Mouse (Mus musculus) liver, adult 10 weeks (tissue): Measurements from ENCODE around the gene Rims1. TPM values are rescaled to one million over a fixed set of nuclear protein-coding genes. Genes with fewer than 3 reads are reported as not detected.

Experiments
- polyA plus RNA-seq: library from polyadenylated mRNA; stranded (reverse); fragments of 350-450 nt; fragmentation: Illumina TruSeq; extraction: RNeasy Lipid Tissue Mini Kit (QIAGEN cat#74804); gene quantifications from one replicate; pipeline ENCODE4 v1.2.3, GENCODE M21; 2014; ENCODE audit warnings: low read depth, low replicate concordance

Gene Rims1
- not detected for polyA plus RNA-seq

DNA sequence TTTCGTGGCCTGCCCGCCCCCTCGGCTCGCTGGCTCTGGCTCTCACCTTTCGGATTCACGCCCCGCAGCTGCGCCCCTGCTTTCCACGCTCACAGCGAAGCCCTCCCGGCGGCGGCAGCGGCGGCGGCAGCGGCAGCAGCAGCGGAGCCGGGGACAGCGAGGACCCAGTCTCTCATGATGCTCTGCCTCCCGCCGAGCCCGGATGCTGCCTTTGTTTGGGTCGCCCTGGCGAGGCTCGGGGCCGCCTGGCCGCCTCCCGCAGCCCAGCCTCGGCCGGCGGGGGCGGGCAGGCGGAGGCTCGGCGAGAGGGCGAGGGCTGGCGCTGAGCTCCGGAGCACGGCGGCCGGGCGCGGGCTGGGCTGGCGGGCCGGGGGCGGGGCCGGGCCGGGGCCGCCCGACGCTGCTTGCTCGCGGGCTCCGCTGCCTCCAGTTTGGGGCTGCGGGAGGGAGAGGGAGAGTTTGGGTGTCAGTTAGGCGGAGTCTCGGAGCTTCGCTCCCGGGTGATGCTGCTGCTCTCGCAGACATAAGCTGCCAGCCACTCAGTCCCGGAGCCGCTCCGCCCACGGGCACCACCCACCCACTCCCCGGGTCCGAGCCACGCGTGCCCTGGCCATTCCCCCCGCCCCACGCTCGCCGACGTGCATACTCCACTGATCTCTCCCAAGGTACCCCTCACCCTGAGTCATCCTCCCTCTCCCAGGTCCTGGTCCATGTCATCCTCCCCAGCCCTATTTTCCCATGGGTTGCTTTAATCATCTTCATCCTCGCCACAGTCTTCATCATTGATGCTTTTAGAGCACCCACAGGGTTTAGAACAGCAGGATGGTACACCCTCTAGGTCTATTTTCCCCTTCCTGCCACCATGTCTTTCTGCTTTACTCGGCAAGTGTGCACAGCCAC is at the start of gene Rims1:
TSS of gene Rims1 (minus strand) at position 269 of the 900 bp plus-strand sequence.

